Comparison of ENCODE assay signal across 26 mouse cellular contexts in the genomic region with DNA sequence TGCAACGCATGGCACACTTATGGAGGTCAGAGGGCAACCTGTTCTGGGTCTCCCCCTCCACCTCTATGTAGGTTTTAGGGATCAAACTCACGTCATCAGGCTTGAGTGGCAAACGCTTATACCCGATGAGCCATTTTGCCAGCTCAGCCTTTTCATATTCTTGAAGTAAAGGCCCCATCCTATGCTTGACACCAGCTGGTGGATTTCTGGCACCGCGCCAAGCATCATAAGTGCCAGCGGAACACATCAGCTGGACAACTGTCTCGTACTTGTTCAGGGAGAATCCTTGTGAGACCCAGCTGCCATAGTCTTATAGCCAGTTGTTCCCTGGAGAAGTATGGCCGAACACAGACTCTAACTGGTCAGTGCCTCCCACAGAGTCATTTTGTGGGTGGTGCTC. TPM values are rescaled to one million over a fixed set of nuclear protein-coding genes. Genes with fewer than 3 reads are reported as not detected.
DNase-seq lines count a peak whose midpoint lies in the region; TF ChIP-seq lines count a peak whose summit lies in the region.
"Had no signal": no experiment of that assay in that cellular context is flagged by ENCODE, and none has a peak within 500 bp of the region (broad histone marks: within the 10 kb centered on the region; RNA-seq: fewer than 3 reads in every experiment).

No protein-coding gene starts in this region.

- no peaks in the 10 kb centered on the region for H3K27me3 ChIP-seq in heart, adult 2 months (ENCODE audit: control insufficient read depth, insufficient read depth, low read length)

- peak; percentile 47 for DNase-seq in heart, postnatal 4 days
- DNase-seq in heart, adult 2 months, result no peak
- peak; percentile 36 for DNase-seq in lung, postnatal 10 days
- DNase-seq in lung, postnatal 14 days, result no peak
- DNase-seq in right cerebral cortex, postnatal 14 days, result peak; percentile 50
- DNase-seq in right cerebral cortex, adult 18-20 months, result no peak
- no peak for DNase-seq in c-Kit-positive CD71-positive TER-119-positive erythroid progenitor cells, embryonic 14.5 days (ENCODE audit: low spot score)
- DNase-seq: adrenal gland, adult 8-10 months; B cell, adult 2 months; cerebellum, adult 8-10 months; gastrocnemius, postnatal 36 days; kidney, adult 11 months; liver, embryonic 13.5 days; thymus, adult 18-20 months; thymus, postnatal 36 days had no signal

- H3K79me2 ChIP-seq in heart, adult 2 months (replicated peaks; ENCODE audit: control insufficient read depth, insufficient read depth, low read length), result no peaks in the 10 kb centered on the region

- intact Hi-C loops in heart, adult 2 months (cut with DNase I), result no loop called here

- WGBS in heart, adult 2 months, result 63% methylated on average over 9 of the region's 9 CpGs

- no peak for TF ChIP-seq CTCF in heart, adult 2 months (IDR thresholded peaks at IDR 0.05)

- no peak for TF ChIP-seq EP300 in heart, adult 2 months (IDR thresholded peaks at IDR 0.05; ENCODE audit: insufficient read depth, low read depth, low read length)

- no peak overlapping the region for H3K4me3 ChIP-seq in heart, adult 2 months
- H3K4me3 ChIP-seq: heart, embryonic 10.5 days; liver, embryonic 13.5 days; lung, embryonic 15.5 days; megakaryocyte, embryonic 14.5 days had no signal

- H3K9ac ChIP-seq in heart, adult 2 months (ENCODE audit: low read depth, low read length), result no peak overlapping the region
- H3K9ac ChIP-seq: liver, embryonic 13.5 days; lung, embryonic 15.5 days had no signal

- H3K36me3 ChIP-seq in heart, adult 2 months (ENCODE audit: control insufficient read depth, insufficient read depth, low read length), result no peaks in the 10 kb centered on the region
- H3K36me3 ChIP-seq: G1E; heart, embryonic 10.5 days; liver, embryonic 13.5 days; lung, embryonic 15.5 days had no signal

- H3K4me1 ChIP-seq in heart, adult 2 months (ENCODE audit: control insufficient read depth, insufficient read depth, low read length), result no peaks in the 10 kb centered on the region
- H3K4me1 ChIP-seq: liver, embryonic 13.5 days had no signal

- H3K27ac ChIP-seq in heart, adult 2 months, result no peak overlapping the region
- H3K27ac ChIP-seq: heart, embryonic 10.5 days; liver, embryonic 13.5 days; lung, embryonic 15.5 days had no signal

- no peak for TF ChIP-seq POLR2A in heart, adult 2 months (IDR thresholded peaks at IDR 0.05; ENCODE audit: insufficient read depth, low read depth, low read length)

RNA-seq across cellular contexts. Expression of gene Edn2, which starts 57.9 kb away (rescaled TPM):
- total RNA-seq in heart, postnatal 4 days (2021), result not detected
- total RNA-seq in heart, adult 2 months (2021), result not detected
- 0.55 TPM in 1 of 2 replicates, not detected in the other for polyA plus RNA-seq in heart, adult 2 months (2012; rRNA removed)
- total RNA-seq: adrenal gland, adult 8-10 months; CH12.LX; G1E; gastrocnemius, postnatal 36 days; hematopoietic stem cell, adult 5-6 weeks; left cerebral cortex, adult 18-20 months; left cerebral cortex, postnatal 25 days had no signal
- polyA plus RNA-seq: activated CD4-positive, CD25-positive, alpha-beta regulatory T cell, adult 4 months; forebrain, embryonic 11.5 days; G1E; midbrain, embryonic 16.5 days had no signal

Comparison
In these comparisons a context has a peak if more than half of its experiments do, and no peak if none do; other contexts are left out.
1. DNase-seq: peak in heart, postnatal 4 days (single experiment), lung, postnatal 10 days (single experiment) and right cerebral cortex, postnatal 14 days (single experiment); none in heart, adult 2 months (0 of 2), lung, postnatal 14 days (single experiment), right cerebral cortex, adult 18-20 months (single experiment) and c-Kit-positive CD71-positive TER-119-positive erythroid progenitor cells, embryonic 14.5 days (single experiment).